Mouse (Mus musculus) megakaryocyte progenitor cell, adult 5-6 weeks (primary cell): Measurements from ENCODE around the gene Krt90. TPM values are rescaled to one million over a fixed set of nuclear protein-coding genes. Genes with fewer than 3 reads are reported as not detected.

Experiments
- ATAC-seq: replicated peaks from 2 replicates; pipeline ENCODE4 v1.8.0; 2016; ENCODE audit warnings: mild to moderate bottlenecking, moderate TSS enrichment, inconsistent platforms; ENCODE audit not compliant: poor library complexity
- total RNA-seq, 2 experiments: library from RNA; stranded (forward) in 1 of 2; stranded (reverse) in 1 of 2; fragments of 157-497, 149-512 nt in 1 of 2; fragments of 200-1000 nt in 1 of 2; gene quantifications; 2 replicates each; pipeline versions ENCODE4 v1.2.3 to v1.2.4; 2015 to 2017

The Krt90 gene
- total RNA-seq (2015), result not detected in 2 replicates
- total RNA-seq (2017), result not detected in 2 replicates

GRCm38 (mm10) chr15:101562850-101563249, at the start of gene Krt90:
Gene Krt90, minus strand, starts transcription at chr15:101562950.
- no peak for ATAC-seq

GRCm38 (mm10) chr15:101599123-101599522, 36.4 kb upstream of the Krt90 start:
- no peak for ATAC-seq

DNA sequence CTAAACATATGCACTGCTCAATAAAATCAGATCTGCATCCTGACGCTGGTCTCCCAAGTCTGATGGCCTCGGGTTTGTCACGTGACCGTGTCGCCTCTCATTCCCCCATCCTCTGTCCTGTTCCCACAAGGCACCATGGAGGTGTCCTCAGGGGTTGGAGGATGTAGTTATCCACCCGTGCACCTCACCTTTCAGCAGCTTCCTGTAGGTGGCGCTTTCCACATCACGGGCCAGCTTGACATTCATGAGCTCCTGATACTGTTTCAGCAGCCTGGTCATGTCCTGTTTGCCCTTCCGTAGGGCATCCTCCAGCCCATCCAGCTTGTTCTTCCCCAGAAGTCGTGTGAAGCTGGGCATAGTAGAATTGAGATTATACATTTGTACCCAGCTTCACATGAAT, 25.5 kb upstream of the Krt90 start:
- ATAC-seq, result no peak

GRCm38 (mm10) chr15:101584456-101584855, 21.7 kb upstream of the Krt90 start:
- no peak for ATAC-seq

GRCm38 (mm10) chr15:101583211-101583965, 20.6 kb upstream of the Krt90 start:
- no peak for ATAC-seq

- ATAC-seq, result no peak
These were observed 19.0 kb upstream of the Krt90 start for GRCm38 (mm10) chr15:101581701-101582100.

- ATAC-seq, result no peak
These were observed 12.8 kb upstream of the Krt90 start for GRCm38 (mm10) chr15:101575506-101575905.

DNA sequence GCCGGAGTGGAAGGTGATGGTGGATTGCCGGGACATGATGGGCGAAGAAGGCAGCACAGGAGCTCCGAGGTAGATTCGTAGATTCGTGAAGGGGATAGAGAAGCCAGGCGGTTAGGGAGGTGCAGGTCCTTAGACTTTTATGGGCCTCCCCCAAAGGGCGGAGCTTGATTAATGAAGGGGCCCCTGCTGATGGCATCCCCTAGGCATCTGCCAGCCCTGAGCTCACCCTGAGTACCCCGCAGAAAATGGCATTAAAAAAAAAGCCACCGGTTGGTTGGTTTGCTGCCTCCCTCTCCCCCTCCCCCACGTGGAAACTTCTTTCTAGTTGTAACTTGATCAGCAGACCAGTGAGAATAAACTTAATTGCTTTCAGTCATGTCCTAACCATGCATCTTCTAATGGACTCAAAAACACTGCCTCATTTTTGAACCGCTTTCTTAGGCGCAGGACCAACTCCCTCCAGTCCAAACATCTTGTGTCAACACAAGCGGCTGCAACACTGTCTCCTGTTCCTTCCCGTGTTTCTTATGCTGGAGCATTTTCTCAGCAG, 11.1 kb upstream of the Krt90 start, which contains the start of gene Krt75:
Gene Krt75, minus strand, starts transcription at position 109 of the 550 bp plus-strand sequence.
- ATAC-seq, result no peak

DNA sequence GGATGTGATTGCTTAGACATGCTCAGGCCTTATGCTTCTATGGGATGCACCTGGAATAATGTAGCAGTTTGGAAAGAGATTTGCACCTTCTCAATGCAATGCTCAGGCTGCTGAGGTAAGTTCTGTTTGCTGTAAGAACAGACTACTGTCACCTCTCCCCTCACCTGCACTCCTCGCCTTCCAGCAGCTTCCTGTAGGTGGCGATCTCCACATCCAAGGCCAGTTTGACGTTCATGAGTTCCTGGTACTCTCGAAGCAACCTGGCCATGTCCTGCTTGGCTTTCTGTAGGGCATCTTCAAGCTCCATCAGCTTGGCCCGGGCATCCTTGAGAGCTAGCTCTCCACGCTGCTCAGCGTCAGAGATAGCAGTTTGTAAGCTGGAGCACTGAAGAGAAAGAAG, 5.0 kb upstream of the Krt90 start:
- ATAC-seq, result no peak

- no peak for ATAC-seq
These were observed 4.6 kb downstream of the Krt90 start for GRCm38 (mm10) chr15:101558034-101558646.

- peak; percentile 74 for ATAC-seq
These were observed 9.6 kb downstream of the Krt90 start for GRCm38 (mm10) chr15:101553169-101553568.

DNA sequence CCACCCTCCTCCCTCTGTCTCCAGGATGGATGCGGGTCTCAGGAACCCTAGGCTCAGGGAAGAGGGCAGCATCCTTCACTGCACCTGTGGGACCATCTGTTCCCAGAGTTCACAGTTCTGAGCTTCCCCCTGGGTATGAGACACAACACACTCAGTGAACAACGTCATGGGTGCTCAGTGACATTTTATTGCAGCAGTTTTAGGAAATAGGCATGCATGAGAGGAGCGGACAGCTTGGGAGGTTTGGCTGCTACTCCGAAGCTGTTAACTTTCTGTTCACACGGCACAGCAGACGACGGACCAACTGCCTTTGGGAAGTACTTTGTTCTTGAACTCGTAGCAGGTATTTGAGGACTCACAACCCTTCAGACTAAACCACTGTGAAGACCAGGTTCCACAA, 10.6 kb downstream of the Krt90 start:
- no peak for ATAC-seq

GRCm38 (mm10) chr15:101550567-101550966, 12.2 kb downstream of the Krt90 start, which contains the start of gene Krt82:
Gene Krt82, minus strand, starts transcription at chr15:101550667.
- ATAC-seq, result no peak

DNA sequence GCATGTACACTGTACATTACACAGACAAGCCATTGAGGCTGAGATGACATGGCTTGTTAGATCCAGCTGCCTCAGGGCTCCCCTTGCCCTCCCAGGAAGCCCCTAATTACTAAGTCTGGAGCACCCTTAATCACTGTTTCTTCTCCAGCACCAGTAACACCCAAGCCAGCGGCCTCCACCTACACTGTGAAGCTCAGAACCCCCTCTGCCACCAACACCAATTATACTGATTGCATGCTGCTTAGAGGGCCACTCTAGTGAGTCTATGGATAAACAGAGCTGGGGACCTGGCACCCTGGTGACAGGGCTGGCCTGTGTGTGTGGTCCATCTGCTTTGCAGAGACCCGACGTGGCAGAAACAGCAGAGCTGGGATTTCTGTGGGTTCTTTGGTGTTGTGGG, 18.3 kb downstream of the Krt90 start:
- no peak for ATAC-seq

DNA sequence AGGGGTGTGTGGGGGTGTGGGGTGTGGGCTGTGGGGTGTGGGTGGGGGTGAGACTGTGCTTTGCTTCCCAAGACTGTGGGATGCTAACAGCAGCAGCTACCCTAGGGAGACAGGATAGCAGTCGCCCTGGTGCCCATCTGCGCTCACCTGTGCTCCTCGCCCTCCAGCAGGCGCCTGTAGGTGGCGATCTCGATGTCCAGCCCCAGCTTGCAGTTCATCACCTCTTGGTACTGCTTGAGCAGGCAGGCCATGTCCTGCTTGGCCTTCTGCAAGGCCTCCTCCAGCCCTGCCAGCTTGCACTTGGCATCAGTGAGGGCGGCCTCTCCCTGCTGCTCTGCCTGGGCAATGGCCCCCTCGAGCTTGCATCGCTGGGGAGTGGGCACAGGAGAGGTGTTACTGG, 20.2 kb downstream of the Krt90 start:
- no peak for ATAC-seq

- ATAC-seq, result no peak
These were observed 24.2 kb downstream of the Krt90 start for GRCm38 (mm10) chr15:101538580-101538900.

DNA sequence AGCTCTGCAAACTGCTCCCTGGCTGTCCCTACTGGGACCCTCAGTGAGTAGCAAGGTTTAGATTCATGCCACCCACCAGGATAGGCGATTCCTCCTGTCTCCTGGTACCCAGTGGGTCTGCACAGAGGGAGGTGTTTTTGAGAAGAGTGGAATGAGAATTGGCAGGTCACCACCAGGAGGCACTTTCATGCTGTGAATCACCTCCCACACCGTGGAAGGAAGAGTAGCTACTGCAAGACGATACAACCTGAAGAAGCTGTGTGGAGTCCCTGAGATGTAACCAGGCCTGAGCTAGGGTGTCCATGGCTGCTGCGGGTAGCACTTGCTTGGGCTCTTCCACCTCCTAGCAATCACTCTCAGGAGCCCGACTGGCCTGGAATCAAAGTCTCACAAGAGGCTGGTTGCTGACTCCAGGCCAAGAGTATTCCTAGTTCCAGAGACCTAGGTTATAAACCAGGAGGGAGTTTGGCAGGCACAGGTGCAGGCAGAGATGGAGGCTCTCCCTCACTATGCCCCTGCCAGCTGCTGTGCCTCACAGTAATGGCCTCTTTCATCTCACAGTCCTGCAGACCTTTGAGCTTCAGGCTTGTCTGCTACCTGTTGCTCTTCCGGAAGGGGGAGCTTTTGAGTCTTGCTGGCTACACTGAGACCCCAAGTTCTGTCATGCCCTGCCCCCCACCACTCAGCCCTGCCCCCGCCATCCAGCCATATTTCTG, 24.7 kb downstream of the Krt90 start:
- ATAC-seq, result no peak

DNA sequence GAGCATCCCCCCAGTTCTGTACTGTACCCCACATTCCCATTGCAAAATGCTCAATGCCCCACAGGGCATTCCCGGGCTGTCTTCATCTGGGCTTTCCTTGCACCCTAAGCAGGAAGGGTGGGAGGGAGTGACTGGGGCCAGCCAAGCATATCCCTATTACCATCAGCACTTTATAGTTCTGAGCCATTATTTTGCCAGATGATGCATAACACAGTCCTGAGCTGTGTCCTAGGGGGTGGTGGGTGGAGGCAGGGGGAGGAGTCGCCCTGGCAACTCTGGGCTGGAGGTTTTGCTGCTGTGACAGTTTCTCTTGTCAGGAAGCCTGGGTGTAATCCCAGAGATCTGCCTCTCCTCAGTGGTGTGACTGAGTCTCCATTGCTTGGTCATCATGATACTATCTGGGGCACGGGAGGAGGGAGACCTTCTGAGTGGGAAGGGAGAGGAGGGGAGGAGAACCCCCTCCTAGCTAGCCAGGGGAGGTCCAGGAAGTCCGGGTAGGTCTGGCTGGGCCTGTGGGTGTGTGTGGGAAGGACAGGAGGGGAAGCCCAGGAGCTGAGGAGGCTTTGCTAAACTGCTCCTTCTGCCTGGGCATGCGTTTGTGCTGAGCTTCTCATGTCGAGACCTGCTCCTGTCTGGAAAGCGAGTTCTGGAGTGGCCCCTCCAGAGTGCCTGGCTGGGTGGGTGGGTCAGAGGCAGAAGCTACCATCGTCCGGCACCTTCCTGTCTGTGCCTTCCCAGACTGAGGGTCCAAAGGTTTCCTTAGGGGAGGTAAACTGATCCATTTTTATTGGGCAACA, 26.5 kb downstream of the Krt90 start:
- ATAC-seq, result no peak

- no peak for ATAC-seq
These were observed 30.0 kb downstream of the Krt90 start, which contains the start of gene Krt84 for GRCm38 (mm10) chr15:101532720-101533119. Gene Krt84, minus strand, starts transcription at chr15:101532820.

GRCm38 (mm10) chr15:101522556-101523232, 40.1 kb downstream of the Krt90 start:
- no peak for ATAC-seq
